In the genomic region with DNA sequence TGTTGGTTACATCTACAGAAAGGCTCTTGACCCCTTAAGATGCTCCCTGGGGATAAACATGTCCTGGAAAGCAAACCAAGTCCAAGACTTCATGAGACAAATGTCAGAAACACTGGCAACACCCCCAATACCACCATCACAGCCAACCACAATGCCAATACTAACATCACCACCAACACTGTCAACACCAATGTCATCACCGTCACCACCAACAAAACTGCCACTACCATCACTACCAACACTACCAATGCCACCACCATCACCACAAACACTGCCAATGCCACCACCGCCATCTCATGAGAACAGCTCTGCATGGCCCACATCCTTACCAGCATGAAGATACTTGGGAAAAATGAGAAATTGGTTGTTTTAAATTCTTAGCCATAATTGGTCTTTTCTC, we compare ENCODE assay signal across 25 mouse cellular contexts.
"Had no signal": no experiment of that assay in that cellular context is flagged by ENCODE, and none has a peak within 500 bp of the region (broad histone marks: within the 10 kb centered on the region; RNA-seq: fewer than 3 reads in every experiment).

No protein-coding gene starts in this region.

- H3K9ac ChIP-seq: heart, embryonic 12.5 days; hindbrain, embryonic 12.5 days; hindbrain, embryonic 14.5 days; intestine, embryonic 15.5 days; limb, embryonic 13.5 days; limb, embryonic 15.5 days had no signal

- H3K36me3 ChIP-seq: heart, embryonic 10.5 days; heart, embryonic 12.5 days; hindbrain, embryonic 10.5 days; hindbrain, embryonic 12.5 days; intestine, embryonic 15.5 days; limb, embryonic 13.5 days; limb, embryonic 15.5 days had no signal

- ATAC-seq: hindbrain, embryonic 16.5 days; inflammation-experienced regulatory T-cells, adult 6 months; intestine, embryonic 15.5 days; intestine, postnatal 0 days had no signal

- H3K9me3 ChIP-seq: heart, embryonic 10.5 days; heart, embryonic 12.5 days; hindbrain, embryonic 10.5 days; hindbrain, embryonic 12.5 days; intestine, embryonic 15.5 days; limb, embryonic 13.5 days; limb, embryonic 15.5 days had no signal

- H3K27ac ChIP-seq: gastrocnemius, adult 2 months; hindbrain, embryonic 10.5 days; hindbrain, embryonic 12.5 days; hindbrain, embryonic 14.5 days; intestine, embryonic 15.5 days; layer of hippocampus, adult 2 months; limb, embryonic 13.5 days; limb, embryonic 15.5 days had no signal

- H3K4me2 ChIP-seq: heart, embryonic 12.5 days; hindbrain, embryonic 12.5 days; hindbrain, embryonic 14.5 days; intestine, embryonic 15.5 days; limb, embryonic 13.5 days; limb, embryonic 15.5 days had no signal

- DNase-seq: gastrocnemius, adult 2 months; gastrocnemius, postnatal 10 days; gastrocnemius, postnatal 25 days; heart, adult 18-20 months; heart, postnatal 10 days; heart, postnatal 4 days; kidney, adult 18-20 months; kidney, adult 8-10 months; kidney, postnatal 10 days; kidney, postnatal 25 days; kidney, postnatal 4 days; layer of hippocampus, postnatal 36 days; left cerebral cortex, postnatal 4 days had no signal

- H3K27me3 ChIP-seq: heart, embryonic 12.5 days; hindbrain, embryonic 12.5 days; intestine, embryonic 15.5 days; limb, embryonic 13.5 days; limb, embryonic 15.5 days had no signal

- H3K4me3 ChIP-seq: gastrocnemius, adult 2 months; heart, embryonic 10.5 days; heart, embryonic 12.5 days; hindbrain, embryonic 10.5 days; hindbrain, embryonic 12.5 days; intestine, embryonic 15.5 days; layer of hippocampus, adult 2 months; limb, embryonic 13.5 days; limb, embryonic 15.5 days had no signal
